Mouse (Mus musculus) brain, adult 2 months (tissue): ENCODE data around the gene Fmod.
A peak's percentile ranks its signal among the peaks of the same experiment; 100 is the strongest.

Source experiments
- DNase-seq: peaks from one replicate; pipeline ENCODE4 v3.0.0; 2011; ENCODE audit warnings: low read depth, low spot score

The Fmod gene

GRCm38 (mm10) chr1:134076789-134077188 is 39.7 kb downstream of the Fmod start:
- DNase-seq: no peak

- DNase-seq: peak; percentile 73
Observed at GRCm38 (mm10) chr1:134077389-134078060, 40.5 kb downstream of the Fmod start.

- DNase-seq: peak; percentile 80
Observed at GRCm38 (mm10) chr1:134078061-134078795, 41.2 kb downstream of the Fmod start.

GRCm38 (mm10) chr1:134078802-134079476 is 41.9 kb downstream of the Fmod start, which contains the start of gene Btg2:
Gene Btg2 (minus strand): TSS chr1:134079120.
- peak; percentile 99 for DNase-seq

GRCm38 (mm10) chr1:134079477-134080163 is 42.6 kb downstream of the Fmod start:
- DNase-seq: peak; percentile 45

- no peak for DNase-seq
Observed at GRCm38 (mm10) chr1:134080406-134080805, 43.4 kb downstream of the Fmod start.

- no peak for DNase-seq
Observed at GRCm38 (mm10) chr1:134080881-134081450, 43.9 kb downstream of the Fmod start.

- DNase-seq: peak; percentile 94
Observed at GRCm38 (mm10) chr1:134082987-134083516, 46.0 kb downstream of the Fmod start.

- no peak for DNase-seq
Observed at GRCm38 (mm10) chr1:134083676-134084075, 46.6 kb downstream of the Fmod start.

GRCm38 (mm10) chr1:134084128-134084527 is 47.1 kb downstream of the Fmod start:
- DNase-seq: peak; percentile 68

GRCm38 (mm10) chr1:134086017-134086416 is 49.0 kb downstream of the Fmod start:
- DNase-seq: no peak

- peak; percentile 76 for DNase-seq
Observed at GRCm38 (mm10) chr1:134086811-134087398, 49.9 kb downstream of the Fmod start.

GRCm38 (mm10) chr1:134089074-134089473 is 52.0 kb downstream of the Fmod start:
- no peak for DNase-seq

- DNase-seq: no peak
Observed at GRCm38 (mm10) chr1:134091851-134092250, 54.8 kb downstream of the Fmod start.

- no peak for DNase-seq
Observed at GRCm38 (mm10) chr1:134092368-134092767, 55.3 kb downstream of the Fmod start.

- peak; percentile 96 for DNase-seq
Observed at GRCm38 (mm10) chr1:134092852-134093770, 56.1 kb downstream of the Fmod start.

GRCm38 (mm10) chr1:134093771-134094526 is 56.9 kb downstream of the Fmod start:
- DNase-seq: peak; percentile 40

GRCm38 (mm10) chr1:134095033-134095612 is 58.1 kb downstream of the Fmod start:
- no peak for DNase-seq

GRCm38 (mm10) chr1:134095721-134096120 is 58.7 kb downstream of the Fmod start:
- no peak for DNase-seq
